Mouse (Mus musculus) liver, postnatal 0 days (tissue): ENCODE data around the gene Usp34. TPM values are rescaled to one million over a fixed set of nuclear protein-coding genes. Genes with fewer than 3 reads are reported as not detected.
A peak's percentile ranks its signal among the peaks of the same experiment; 100 is the strongest.

Experiments
- ATAC-seq: fragments of 200-750 bp; cut with Nextera tagmentation; 2 replicates; pipeline ENCODE4 v1.8.0; 2017; ENCODE audit warnings: mild to moderate bottlenecking, moderate library complexity
- DNase-seq: peaks from one replicate; pipeline ENCODE4 v3.0.0-alpha.2; 2016
- H3K27ac ChIP-seq: fragments of 300-500 bp; sonication (generic); 2 replicates; pipeline ENCODE4 v1.5.1; 2014; ENCODE audit warnings: antibody characterized with exemption, moderate library complexity, mild to moderate bottlenecking, low read depth
- H3K27me3 ChIP-seq: fragments of 300-500 bp; sonication (generic); 2 replicates; pipeline ENCODE4 v1.6.1; 2014; ENCODE audit warnings: low read length, control low read depth, mixed read lengths; ENCODE audit not compliant: insufficient read depth
- H3K36me3 ChIP-seq: fragments of 300-500 bp; sonication (generic); replicated peaks from 2 replicates; pipeline ENCODE4 v1.6.1; 2014; ENCODE audit warnings: mild to moderate bottlenecking, control low read depth, low read length, moderate library complexity, mixed read lengths; ENCODE audit not compliant: insufficient read depth
- H3K4me1 ChIP-seq: fragments of 300-500 bp; sonication (generic); 2 replicates; pipeline ENCODE4 v1.6.1; 2014; ENCODE audit warnings: antibody characterized with exemption, mild to moderate bottlenecking, control low read depth; ENCODE audit not compliant: insufficient read depth
- H3K4me2 ChIP-seq: fragments of 300-500 bp; sonication (generic); 2 replicates; pipeline ENCODE4 v1.6.1; 2014; ENCODE audit warnings: low read depth, mild to moderate bottlenecking, low read length, moderate library complexity, mixed read lengths
- H3K4me3 ChIP-seq: fragments of 300-500 bp; sonication (generic); 2 replicates; pipeline ENCODE4 v1.5.1; 2014; ENCODE audit warnings: low read depth, low read length
- H3K9ac ChIP-seq: fragments of 300-500 bp; sonication (generic); replicated peaks from 2 replicates; pipeline ENCODE4 v1.6.1; 2014; ENCODE audit warnings: mild to moderate bottlenecking, moderate library complexity
- H3K9me3 ChIP-seq: fragments of 300-500 bp; sonication (generic); 2 replicates; pipeline ENCODE4 v1.6.1; 2016; ENCODE audit warnings: mild to moderate bottlenecking, control low read depth, low read length, mixed read lengths
- CTCF ChIP-seq: sonication (generic); IDR thresholded peaks from 2 replicates; pipeline ENCODE4 v1.5.1; 2016; ENCODE audit warnings: antibody characterized with exemption, low read depth
- EP300 ChIP-seq: IDR thresholded peaks from 2 replicates; pipeline ENCODE4 v1.6.1; 2016; ENCODE audit warnings: antibody characterized with exemption, low read depth, mild to moderate bottlenecking
- WGBS: fragments of 180-500 bp; shearing (Covaris S2); extraction: QIAGEN DNeasy Blood & Tissue Kit; methylation state at CpG from one replicate; pipeline ENCODE4 v1.1.7; 2014; ENCODE audit not compliant: insufficient replicate concordance; 5-methylcytosine and 5-hydroxymethylcytosine counted together
- polyA plus RNA-seq: library from polyadenylated mRNA; unstranded; fragments of >200 nt; fragmentation: Nextera tagmentation; extraction: Ambion mirVana; gene quantifications from 2 replicates; pipeline ENCODE4 v1.2.1, GENCODE M21; 2015

The Usp34 gene
- polyA plus RNA-seq, 1 experiment from 2014 or later = 6.6 TPM

DNA sequence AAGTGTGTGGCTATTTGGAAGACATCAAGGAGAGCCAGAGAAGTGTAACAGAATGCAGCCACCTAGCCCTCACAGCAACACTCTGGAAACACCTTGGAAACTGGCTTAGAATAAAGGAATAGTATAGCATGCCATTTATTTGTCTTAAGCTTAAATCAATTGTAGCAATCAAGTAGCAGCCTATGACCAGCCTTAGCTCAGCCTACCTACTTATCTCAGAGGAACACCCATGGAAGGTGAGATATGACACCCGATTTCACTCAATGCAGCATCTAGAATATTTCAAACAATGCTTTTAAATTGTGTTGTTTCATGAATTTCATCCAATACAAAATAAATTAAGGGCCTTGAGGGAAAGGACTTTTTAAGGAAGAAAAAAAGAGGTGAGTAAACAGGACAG is 183.3 kb downstream of the Usp34 start:
- DNase-seq (no peak), ATAC-seq (no peak)
- Histone ChIP-seq H3K9ac (no peak overlapping the region), H3K36me3 (peaks cover 76% of the 10 kb centered on the region), H3K27ac (no peak overlapping the region), H3K27me3 (no peaks in the 10 kb centered on the region), H3K4me3 (no peak overlapping the region), H3K4me2 (no peak overlapping the region), H3K9me3 (no peaks in the 10 kb centered on the region), H3K4me1 (no peaks in the 10 kb centered on the region)
- no peak for TF ChIP-seq EP300
- no peak for TF ChIP-seq CTCF
- WGBS = 56% methylated on average over 1 of the region's 1 CpGs

DNA sequence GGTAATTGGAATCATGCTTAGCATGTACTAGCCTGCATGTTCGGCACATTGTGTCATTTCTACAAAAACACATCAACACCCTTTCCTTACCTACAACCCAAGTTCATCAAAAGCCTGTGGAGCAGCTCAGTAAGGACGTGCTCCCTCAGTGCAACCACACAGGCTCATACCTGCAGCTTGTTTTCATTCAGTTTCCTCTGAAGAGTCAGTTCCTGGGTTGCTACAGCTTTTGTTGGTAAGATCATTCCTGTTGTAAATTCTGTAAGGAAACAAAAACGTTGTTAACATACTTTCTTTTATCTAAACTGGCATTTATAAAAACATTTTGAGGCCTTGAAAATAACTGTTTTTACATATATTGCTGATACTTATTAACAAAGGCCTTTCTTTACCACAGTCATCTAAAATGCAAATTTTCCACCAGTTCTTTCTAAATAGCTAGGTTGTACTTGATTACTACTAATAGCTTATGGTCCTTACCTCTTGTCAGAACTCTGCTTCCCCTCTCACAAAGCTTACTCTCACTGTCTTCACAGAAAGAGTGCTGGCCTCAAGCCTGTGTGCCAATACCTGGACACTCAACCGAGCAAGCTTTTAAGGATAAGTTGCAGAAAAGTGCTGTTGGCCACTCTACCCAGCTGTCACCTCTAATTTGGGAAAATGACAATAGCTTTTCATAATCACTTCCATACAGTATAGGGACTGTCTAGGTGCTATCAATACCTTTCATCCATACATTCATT is 185.5 kb downstream of the Usp34 start:
- no peak for TF ChIP-seq EP300
- TF ChIP-seq CTCF = no peak
- ATAC-seq (no peak), DNase-seq (no peak)
- H3K9me3 ChIP-seq = no peaks in the 10 kb centered on the region
- no peak overlapping the region for H3K4me2 ChIP-seq
- no peak overlapping the region for H3K9ac ChIP-seq
- H3K27ac ChIP-seq = no peak overlapping the region
- no peak overlapping the region for H3K4me3 ChIP-seq
- peaks cover 62% of the 10 kb centered on the region for H3K36me3 ChIP-seq
- peaks cover 12% of the 10 kb centered on the region for H3K4me1 ChIP-seq
- no peaks in the 10 kb centered on the region for H3K27me3 ChIP-seq
- WGBS = 84% methylated on average over 4 of the region's 4 CpGs

DNA sequence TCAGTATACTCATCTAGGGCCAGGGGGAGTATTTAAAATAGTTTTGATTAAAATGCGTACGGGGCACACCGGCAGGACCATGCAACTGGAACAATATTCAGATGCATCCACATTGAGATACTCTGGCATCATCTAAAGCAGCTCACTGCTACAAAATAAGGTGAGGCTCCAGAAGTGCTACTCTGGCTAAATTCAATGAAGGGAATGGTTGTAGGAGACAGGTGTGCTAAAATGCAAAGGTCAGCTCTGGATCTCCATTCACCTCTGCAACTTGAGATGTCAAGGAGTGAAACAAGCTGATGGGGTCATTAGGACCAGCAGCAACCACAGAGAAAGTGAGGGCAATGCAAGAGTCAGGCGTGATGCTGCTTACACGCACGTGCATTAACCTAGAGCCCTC is 188.5 kb downstream of the Usp34 start:
- Histone ChIP-seq H3K9me3 (no peaks in the 10 kb centered on the region), H3K27me3 (no peaks in the 10 kb centered on the region), H3K9ac (no peak overlapping the region), H3K4me1 (peaks cover 12% of the 10 kb centered on the region), H3K36me3 (peaks cover 33% of the 10 kb centered on the region), H3K4me2 (peak overlapping the region; percentile 85; the same call in 1 of the 2 replicates), H3K27ac (no peak overlapping the region), H3K4me3 (no peak overlapping the region)
- TF ChIP-seq EP300 (no peak), CTCF (no peak)
- no peak for DNase-seq
- 92% methylated on average over 6 of the region's 6 CpGs for WGBS
- no peak for ATAC-seq

DNA sequence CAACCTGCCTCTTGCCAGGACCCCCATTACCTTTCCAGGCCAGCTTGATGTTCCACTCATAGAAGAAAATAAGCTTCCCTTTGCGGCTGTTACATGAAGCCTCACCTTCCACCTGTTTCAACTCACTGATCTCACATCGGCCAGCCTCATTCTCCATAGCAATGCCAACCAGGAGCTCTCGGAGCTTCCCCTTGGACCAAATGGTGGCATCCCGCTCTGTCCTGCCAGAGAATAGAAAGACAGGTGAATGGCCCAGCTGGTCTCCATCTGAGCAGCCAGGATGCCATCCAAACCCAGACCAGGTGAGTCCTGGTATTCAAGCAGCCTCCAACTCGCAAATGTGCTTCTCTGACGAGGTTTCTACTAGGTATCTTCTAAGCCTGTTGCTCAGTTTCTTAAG is 190.0 kb downstream of the Usp34 start:
- peak overlapping the region; percentile 85 for H3K4me2 ChIP-seq
- no peak overlapping the region for H3K27ac ChIP-seq
- ATAC-seq = no peak
- DNase-seq = no peak
- H3K4me3 ChIP-seq = peak overlapping the region; percentile 92
- 58% methylated on average over 6 of the region's 6 CpGs for WGBS
- no peaks in the 10 kb centered on the region for H3K27me3 ChIP-seq
- TF ChIP-seq EP300 = no peak
- no peak for TF ChIP-seq CTCF
- no peaks in the 10 kb centered on the region for H3K9me3 ChIP-seq
- peaks cover 12% of the 10 kb centered on the region for H3K4me1 ChIP-seq
- H3K36me3 ChIP-seq = peaks cover 19% of the 10 kb centered on the region
- peak overlapping the region; percentile 90 for H3K9ac ChIP-seq

DNA sequence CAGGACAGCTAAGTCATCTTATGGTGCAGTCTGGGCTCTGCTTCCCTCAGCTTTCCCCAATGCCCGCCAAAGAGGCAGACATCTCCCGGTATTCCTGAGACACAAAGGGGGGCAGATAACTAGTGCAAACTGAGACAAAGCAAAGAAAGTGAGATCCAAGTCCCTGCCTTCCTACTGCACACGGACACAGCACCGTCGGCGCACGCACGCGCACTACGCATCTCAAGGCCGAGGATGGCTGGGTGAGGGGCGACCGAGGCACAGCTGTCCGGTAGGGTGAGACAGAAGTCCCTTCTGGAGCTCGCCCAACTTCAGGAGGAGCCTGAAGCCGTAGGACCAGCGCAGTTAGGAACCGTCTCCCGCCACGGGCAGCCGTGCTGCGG is 190.6 kb downstream of the Usp34 start:
- ATAC-seq (peak; percentile 58), DNase-seq (peak; percentile 75)

DNA sequence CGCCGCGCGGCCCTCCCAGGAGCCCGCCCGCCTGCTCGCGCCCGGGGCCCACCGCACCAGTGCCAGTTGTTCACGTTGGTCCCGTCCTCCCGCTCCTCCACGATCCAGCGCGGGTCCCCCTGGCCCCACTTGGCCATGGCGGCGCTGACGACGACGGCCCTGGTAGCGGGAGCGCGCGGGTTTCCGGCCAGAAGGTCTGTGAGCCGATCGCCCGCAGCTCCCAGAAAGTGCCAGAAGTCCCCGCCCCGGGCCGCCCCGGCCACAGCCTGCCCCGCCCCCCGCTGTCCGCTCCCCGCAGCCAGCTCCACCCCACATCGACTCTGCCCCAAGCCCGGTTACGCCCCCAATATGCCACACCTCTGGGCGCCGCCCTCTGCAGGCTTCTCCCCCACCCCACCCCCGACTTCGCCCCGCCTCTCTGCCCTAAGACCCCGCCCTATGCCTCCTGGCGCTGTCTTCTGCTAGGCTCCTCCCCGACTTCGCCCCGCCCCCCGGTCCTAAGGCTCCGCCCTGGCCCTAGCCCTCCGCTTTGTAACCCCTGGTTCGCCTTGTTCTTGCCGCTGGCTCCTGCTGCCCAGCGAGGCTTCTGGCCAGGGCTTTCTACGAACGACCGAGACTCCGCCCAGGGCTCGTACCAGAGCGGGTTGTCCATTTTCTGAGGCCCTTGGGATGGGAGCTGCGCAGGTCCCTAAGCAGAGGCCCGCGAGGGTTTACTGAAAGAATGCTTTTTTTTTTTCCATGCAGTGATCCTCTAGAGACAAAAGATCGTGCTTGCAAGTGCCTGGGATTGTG is 191.2 kb downstream of the Usp34 start, which contains the start of gene Ahsa2:
Gene Ahsa2 (minus strand): TSS at position 313 of the 792 bp plus-strand sequence.
- no peaks in the 10 kb centered on the region for H3K9me3 ChIP-seq
- H3K27ac ChIP-seq = peak within 1 kb of the TSS; percentile 88
- H3K4me1 ChIP-seq = peaks cover 12% of the 10 kb centered on the region
- under 1% methylated on average over 51 of the region's 66 CpGs for WGBS
- no peaks in the 10 kb centered on the region for H3K27me3 ChIP-seq
- H3K36me3 ChIP-seq = peaks cover 7% of the 10 kb centered on the region
- peak within 1 kb of the TSS; percentile 92 for H3K4me3 ChIP-seq
- peak within 1 kb of the TSS; percentile 90 for H3K9ac ChIP-seq
- H3K4me2 ChIP-seq = peak within 1 kb of the TSS; percentile 85
- ATAC-seq = peak; percentile 97
- TF ChIP-seq EP300 = no peak
- no peak for TF ChIP-seq CTCF
- DNase-seq = peak; percentile 99

More for the DNA sequence above, 190.6 kb downstream of the Usp34 start:
- TF ChIP-seq EP300 (no peak), CTCF (no peak)
- Histone ChIP-seq H3K4me2 (peak overlapping the region; percentile 85), H3K36me3 (peaks cover 13% of the 10 kb centered on the region), H3K27me3 (no peaks in the 10 kb centered on the region), H3K27ac (peak overlapping the region; percentile 88), H3K9me3 (no peaks in the 10 kb centered on the region), H3K4me3 (peak overlapping the region; percentile 92), H3K9ac (peak overlapping the region; percentile 90), H3K4me1 (peaks cover 12% of the 10 kb centered on the region)
- under 1% methylated on average over 22 of the region's 22 CpGs for WGBS
